ENCODE assay signal across 9 mouse cellular contexts in genomic region chr12:31265722-31266431, GRCm38 (mm10). TPM values are rescaled to one million over a fixed set of nuclear protein-coding genes. Genes with fewer than 3 reads are reported as not detected.
DNase-seq lines count a peak whose midpoint lies in the region; ATAC-seq lines count a peak whose summit lies in the region.
"Had no signal": no experiment of that assay in that cellular context is flagged by ENCODE, and none has a peak within 500 bp of the region (broad histone marks: within the 10 kb centered on the region; RNA-seq: fewer than 3 reads in every experiment).

No protein-coding gene starts in this region.

- peaks cover 8% of the 10 kb centered on the region for H3K4me1 ChIP-seq in forebrain, embryonic 16.5 days (replicated peaks; ENCODE audit: control insufficient read depth, insufficient read depth, low read length)
- H3K4me1 ChIP-seq in kidney, embryonic 15.5 days, result peaks cover 74% of the 10 kb centered on the region

- H3K36me3 ChIP-seq in forebrain, embryonic 16.5 days (ENCODE audit: control insufficient read depth, insufficient read depth), result no peaks in the 10 kb centered on the region
- peaks cover 23% of the 10 kb centered on the region for H3K36me3 ChIP-seq in kidney, embryonic 15.5 days

- under 1% methylated on average over 49 of the region's 50 CpGs for WGBS in forebrain, embryonic 16.5 days
- under 1% methylated on average over 50 of the region's 50 CpGs for WGBS in kidney, embryonic 15.5 days

- H3K9ac ChIP-seq in forebrain, embryonic 16.5 days (replicated peaks; ENCODE audit: low read depth, low read length), result peak overlapping the region; percentile 60
- peak overlapping the region; percentile 76 for H3K9ac ChIP-seq in kidney, embryonic 15.5 days

- peak overlapping the region; percentile 45 for H3K27ac ChIP-seq in forebrain, embryonic 16.5 days (ENCODE audit: low read length)
- H3K27ac ChIP-seq in kidney, embryonic 15.5 days, result peak overlapping the region; percentile 95

- peaks cover 35% of the 10 kb centered on the region for H3K27me3 ChIP-seq in forebrain, embryonic 16.5 days (replicated peaks; ENCODE audit: control insufficient read depth, insufficient read depth, low read length)
- no peaks in the 10 kb centered on the region for H3K27me3 ChIP-seq in kidney, embryonic 15.5 days

- H3K4me3 ChIP-seq in forebrain, embryonic 16.5 days (replicated peaks; ENCODE audit: low read length), result peak overlapping the region; percentile 55
- H3K4me3 ChIP-seq in kidney, embryonic 15.5 days (replicated peaks), result peak overlapping the region; percentile 75

- ATAC-seq in forebrain, embryonic 16.5 days, result peak; percentile 69
- ATAC-seq in kidney, embryonic 15.5 days (replicated peaks; ENCODE audit: low FRiP score), result no peak

- H3K9me3 ChIP-seq in forebrain, embryonic 16.5 days (ENCODE audit: control insufficient read depth, low read length), result no peaks in the 10 kb centered on the region
- H3K9me3 ChIP-seq in kidney, embryonic 15.5 days (replicated peaks), result no peaks in the 10 kb centered on the region

- DNase-seq in layer of hippocampus, adult 8-10 months (ENCODE audit: low spot score in 2 of 2), result peak; percentile 28 to 32
- no peak for DNase-seq in layer of hippocampus, adult 9-10 months (ENCODE audit: low spot score)
- peak; percentile 56 for DNase-seq in adrenal gland, postnatal 10 days
- peak; percentile 31 to 40 for DNase-seq in lung, postnatal 4 days
- DNase-seq in MN1 (ENCODE audit: low spot score), result no peak
- DNase-seq in ovary, postnatal 14 days (ENCODE audit: low spot score), result no peak

- H3K4me2 ChIP-seq in forebrain, embryonic 16.5 days (ENCODE audit: low read length), result peak overlapping the region; percentile 83
- H3K4me2 ChIP-seq in kidney, embryonic 15.5 days, result peak overlapping the region; percentile 81

RNA-seq across cellular contexts. Expression of gene Lamb1, which starts 0.8 kb away (rescaled TPM):
- 10 to 100 TPM; 32.9 to 38.1 (median 35.4) TPM for total RNA-seq in layer of hippocampus, adult 8-10 months (2022)
- 100 to 1,000 TPM; 147 to 165 TPM for total RNA-seq in adrenal gland, postnatal 10 days (2021)
- polyA plus RNA-seq in forebrain, embryonic 16.5 days (2015; fragmentation: Nextera tagmentation; extraction: Ambion mirVana), result 21.5 and 25.5 TPM in 2 replicates
- polyA plus RNA-seq in kidney, embryonic 15.5 days (2015; fragmentation: Nextera tagmentation; extraction: Ambion mirVana), result 134 and 144 TPM in 2 replicates

RNA-seq across cellular contexts. Expression of gene Gm6993, which starts 25.3 kb away (rescaled TPM):
- not detected for total RNA-seq in layer of hippocampus, adult 8-10 months (2022)
- total RNA-seq in adrenal gland, postnatal 10 days (2021), result not detected
- not detected in 2 replicates for polyA plus RNA-seq in forebrain, embryonic 16.5 days (2015; fragmentation: Nextera tagmentation; extraction: Ambion mirVana)
- polyA plus RNA-seq in kidney, embryonic 15.5 days (2015; fragmentation: Nextera tagmentation; extraction: Ambion mirVana), result not detected in 2 replicates
- total RNA-seq: left cerebral cortex, postnatal 10 days had no signal

Comparison
In these comparisons a context has a peak if more than half of its experiments do, and no peak if none do; other contexts are left out.
1. DNase-seq: peak in layer of hippocampus, adult 8-10 months (2 of 2), adrenal gland, postnatal 10 days (single experiment) and lung, postnatal 4 days (2 of 2); none in layer of hippocampus, adult 9-10 months (single experiment), MN1 (single experiment) and ovary, postnatal 14 days (single experiment).